Mouse (Mus musculus) stomach, postnatal 0 days (tissue): ENCODE measurements around the gene Prox1. TPM values are rescaled to one million over a fixed set of nuclear protein-coding genes. Genes with fewer than 3 reads are reported as not detected.

Source experiments
- ATAC-seq: fragments of 200-750 bp; cut with Nextera tagmentation; 2 replicates; pipeline ENCODE4 v1.8.0; 2017; ENCODE audit not compliant: low FRiP score, low TSS enrichment
- DNase-seq: peaks from one replicate; pipeline ENCODE4 v3.0.0-alpha.2; 2016; ENCODE audit warnings: low spot score
- H3K27ac ChIP-seq: fragments of 300-500 bp; sonication (generic); replicated peaks from 2 replicates; pipeline ENCODE4 v1.5.1; 2014; ENCODE audit warnings: mild to moderate bottlenecking, control low read depth
- H3K27me3 ChIP-seq: fragments of 300-500 bp; sonication (generic); 2 replicates; pipeline ENCODE4 v1.6.1; 2014; ENCODE audit warnings: low read length; ENCODE audit not compliant: control insufficient read depth, insufficient read depth
- H3K36me3 ChIP-seq: fragments of 300-500 bp; sonication (generic); 2 replicates; pipeline ENCODE4 v1.6.1; 2014; ENCODE audit warnings: low read length, mixed read lengths; ENCODE audit not compliant: control insufficient read depth, insufficient read depth
- H3K4me1 ChIP-seq: fragments of 300-500 bp; sonication (generic); replicated peaks from 2 replicates; pipeline ENCODE4 v1.6.1; 2014; ENCODE audit warnings: antibody characterized with exemption; ENCODE audit not compliant: control insufficient read depth, insufficient read depth
- H3K4me2 ChIP-seq: fragments of 300-500 bp; sonication (generic); replicated peaks from 2 replicates; pipeline ENCODE4 v1.6.1; 2014; ENCODE audit warnings: low read depth, mild to moderate bottlenecking, control low read depth, moderate library complexity
- H3K4me3 ChIP-seq: fragments of 300-500 bp; sonication (generic); 2 replicates; pipeline ENCODE4 v1.5.1; 2014; ENCODE audit warnings: low read depth, low read length, control low read depth
- H3K9ac ChIP-seq: fragments of 300-500 bp; sonication (generic); 2 replicates; pipeline ENCODE4 v1.6.1; 2014; ENCODE audit warnings: mild to moderate bottlenecking, low read length, control low read depth, mixed read lengths
- H3K9me3 ChIP-seq: fragments of 300-500 bp; sonication (generic); 2 replicates; pipeline ENCODE4 v1.6.1; 2016; ENCODE audit warnings: low read length; ENCODE audit not compliant: control insufficient read depth
- CTCF ChIP-seq: IDR thresholded peaks from 2 replicates; pipeline ENCODE4 v1.5.1; 2016; ENCODE audit warnings: antibody characterized with exemption, low read depth, mild to moderate bottlenecking, moderate library complexity
- EP300 ChIP-seq: optimal IDR thresholded peaks from 2 replicates; pipeline ENCODE3; 2016; ENCODE audit warnings: antibody characterized with exemption
- WGBS: fragments of 180-500 bp; shearing (Covaris S2); extraction: QIAGEN DNeasy Blood & Tissue Kit; methylation state at CpG from one replicate; pipeline ENCODE4 v1.1.7; 2014; 5-methylcytosine and 5-hydroxymethylcytosine counted together
- polyA plus RNA-seq: library from polyadenylated mRNA; unstranded; fragments of >200 nt; fragmentation: Nextera tagmentation; extraction: Ambion mirVana; gene quantifications from 2 replicates; pipeline ENCODE4 v1.2.1, GENCODE M21; 2015

Prox1 gene
- polyA plus RNA-seq, 1 experiment from 2014 or later: 0.40 TPM

DNA sequence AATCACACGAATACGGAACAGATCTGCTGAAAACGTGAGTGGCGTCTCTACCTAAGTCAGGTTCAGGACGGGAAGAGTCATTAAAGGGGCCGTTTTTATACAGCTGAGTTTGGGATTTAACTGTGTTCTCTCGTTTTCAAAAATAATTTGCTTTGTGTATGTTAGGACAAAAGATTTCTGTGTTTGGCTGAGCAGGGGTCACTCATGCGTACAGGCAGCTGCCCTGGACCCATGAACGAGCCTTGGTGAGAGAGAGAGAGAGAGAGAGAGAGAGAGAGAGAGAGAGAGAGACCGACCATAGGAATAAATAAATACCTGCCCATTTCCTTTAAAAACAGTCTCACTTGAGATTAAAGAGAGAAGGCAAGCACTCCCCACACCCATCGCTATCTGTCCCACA, 11.1 kb downstream of the Prox1 start:
- H3K9ac ChIP-seq: no peak overlapping the region
- no peaks in the 10 kb centered on the region for H3K9me3 ChIP-seq
- H3K27ac ChIP-seq: no peak overlapping the region
- ATAC-seq: no peak
- H3K27me3 ChIP-seq: no peaks in the 10 kb centered on the region
- no peak for TF ChIP-seq CTCF
- TF ChIP-seq EP300: no peak
- DNase-seq: no peak
- H3K4me1 ChIP-seq: no peaks in the 10 kb centered on the region
- no peak overlapping the region for H3K4me3 ChIP-seq
- H3K36me3 ChIP-seq: no peaks in the 10 kb centered on the region
- H3K4me2 ChIP-seq: no peak overlapping the region
- 57% methylated on average over 11 of the region's 11 CpGs for WGBS

DNA sequence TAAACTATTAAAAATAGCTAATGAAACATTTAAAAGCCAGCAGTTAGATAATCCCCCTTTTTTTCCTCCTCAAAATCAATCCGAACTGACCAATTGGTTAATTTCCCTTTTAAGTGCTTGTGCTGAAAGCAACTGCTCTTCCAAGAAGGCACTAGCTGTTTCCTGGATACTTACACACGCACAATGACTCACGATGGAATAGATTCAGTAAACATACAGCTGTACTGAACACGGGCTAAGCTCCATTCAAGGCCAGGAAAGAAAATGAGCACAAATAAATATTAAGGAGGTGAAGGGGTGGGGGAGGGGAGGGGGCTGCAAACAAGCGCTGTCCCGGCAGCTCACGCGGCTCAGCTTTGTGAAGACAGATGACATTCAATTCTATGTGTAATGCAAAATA, 14.8 kb downstream of the Prox1 start:
- H3K4me2 ChIP-seq: no peak overlapping the region

DNA sequence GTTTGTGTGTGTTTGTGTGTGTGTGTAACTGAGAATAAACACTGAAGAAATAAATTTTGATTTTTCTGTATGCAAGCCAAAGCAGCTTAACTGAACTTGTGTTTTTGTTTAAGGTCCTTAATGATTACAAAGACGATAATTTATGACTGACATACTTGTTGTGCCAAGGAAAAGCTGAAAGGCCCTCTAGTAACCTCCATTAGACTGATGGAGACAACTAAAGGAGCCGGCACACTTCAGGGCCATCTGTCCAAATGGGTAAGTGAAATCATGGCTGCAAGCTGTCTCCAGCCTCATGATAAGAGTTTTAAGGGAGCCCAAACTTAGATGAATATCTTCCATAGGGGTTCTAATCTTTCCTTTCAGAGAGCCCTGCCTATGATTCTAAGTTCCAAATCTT, 15.5 kb downstream of the Prox1 start:
- H3K4me1 ChIP-seq: no peaks in the 10 kb centered on the region
- no peaks in the 10 kb centered on the region for H3K36me3 ChIP-seq
- DNase-seq (no peak), ATAC-seq (no peak)
- no peaks in the 10 kb centered on the region for H3K27me3 ChIP-seq
- no peak overlapping the region for H3K9ac ChIP-seq
- H3K9me3 ChIP-seq: no peaks in the 10 kb centered on the region
- H3K27ac ChIP-seq: no peak overlapping the region
- H3K4me3 ChIP-seq: no peak overlapping the region
- no peak overlapping the region for H3K4me2 ChIP-seq
- no peak for TF ChIP-seq EP300
- no peak for TF ChIP-seq CTCF
- 31% methylated on average over 2 of the region's 2 CpGs for WGBS

More for the DNA sequence above, 14.8 kb downstream of the Prox1 start:
- Histone ChIP-seq H3K4me1 (no peaks in the 10 kb centered on the region), H3K36me3 (no peaks in the 10 kb centered on the region), H3K9me3 (no peaks in the 10 kb centered on the region), H3K9ac (no peak overlapping the region), H3K27me3 (no peaks in the 10 kb centered on the region), H3K4me3 (no peak overlapping the region), H3K27ac (no peak overlapping the region)
- DNase-seq: no peak
- no peak for TF ChIP-seq EP300
- TF ChIP-seq CTCF: no peak
- ATAC-seq: peak; percentile 65; the same call in 1 of the 2 replicates
- 14% methylated on average over 8 of the region's 8 CpGs for WGBS

DNA sequence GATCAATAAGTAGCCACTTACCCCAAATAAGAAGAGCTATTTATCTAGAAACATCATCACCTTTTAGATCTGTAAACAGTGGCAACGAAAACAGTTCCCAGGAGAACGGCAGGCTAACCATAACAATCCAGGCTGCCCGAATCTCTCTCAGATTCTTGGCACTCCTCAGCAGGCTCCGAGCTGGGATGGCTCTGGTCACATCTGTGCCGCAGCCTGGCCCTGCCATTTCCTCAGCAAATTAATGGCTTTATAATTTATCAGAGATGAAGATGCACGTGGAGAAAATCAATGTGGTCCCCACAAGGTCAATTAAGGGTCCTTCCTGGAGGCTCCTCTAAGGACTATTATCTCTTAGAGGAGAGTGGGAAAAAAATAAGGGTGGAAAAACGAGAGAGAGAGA, 16.2 kb downstream of the Prox1 start:
- WGBS: 23% methylated on average over 7 of the region's 7 CpGs
- H3K27ac ChIP-seq: no peak overlapping the region
- H3K4me1 ChIP-seq: no peaks in the 10 kb centered on the region
- DNase-seq (no peak), ATAC-seq (no peak)
- H3K9me3 ChIP-seq: no peaks in the 10 kb centered on the region
- no peaks in the 10 kb centered on the region for H3K36me3 ChIP-seq
- TF ChIP-seq CTCF (no peak), EP300 (no peak)
- no peaks in the 10 kb centered on the region for H3K27me3 ChIP-seq
- H3K9ac ChIP-seq: no peak overlapping the region
- H3K4me3 ChIP-seq: no peak overlapping the region
- no peak overlapping the region for H3K4me2 ChIP-seq

DNA sequence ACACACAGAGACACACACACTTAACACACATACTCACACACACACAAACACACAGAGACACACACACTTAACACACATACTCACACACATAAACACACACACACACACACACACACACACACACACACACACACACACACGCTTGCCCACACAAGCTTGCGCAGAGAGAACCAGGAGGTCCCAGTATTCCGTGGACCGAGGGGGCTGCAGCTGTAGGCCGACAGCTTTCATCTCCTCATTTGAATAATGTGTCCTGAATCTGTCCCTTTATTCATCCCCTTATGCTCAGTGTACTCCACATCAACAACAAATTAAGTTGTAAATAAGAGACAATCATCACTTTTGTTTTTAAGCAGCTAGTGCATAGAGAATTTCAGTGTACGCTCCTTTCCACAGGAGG, 17.9 kb downstream of the Prox1 start:
- no peak for DNase-seq
- H3K27me3 ChIP-seq: no peaks in the 10 kb centered on the region
- H3K4me3 ChIP-seq: no peak overlapping the region
- no peak for TF ChIP-seq CTCF
- TF ChIP-seq EP300: no peak
- H3K9me3 ChIP-seq: no peaks in the 10 kb centered on the region
- no peak for ATAC-seq
- no peak overlapping the region for H3K4me2 ChIP-seq
- no peaks in the 10 kb centered on the region for H3K36me3 ChIP-seq
- H3K4me1 ChIP-seq: no peaks in the 10 kb centered on the region
- no peak overlapping the region for H3K9ac ChIP-seq
- H3K27ac ChIP-seq: no peak overlapping the region
- WGBS: 95% methylated on average over 6 of the region's 6 CpGs

DNA sequence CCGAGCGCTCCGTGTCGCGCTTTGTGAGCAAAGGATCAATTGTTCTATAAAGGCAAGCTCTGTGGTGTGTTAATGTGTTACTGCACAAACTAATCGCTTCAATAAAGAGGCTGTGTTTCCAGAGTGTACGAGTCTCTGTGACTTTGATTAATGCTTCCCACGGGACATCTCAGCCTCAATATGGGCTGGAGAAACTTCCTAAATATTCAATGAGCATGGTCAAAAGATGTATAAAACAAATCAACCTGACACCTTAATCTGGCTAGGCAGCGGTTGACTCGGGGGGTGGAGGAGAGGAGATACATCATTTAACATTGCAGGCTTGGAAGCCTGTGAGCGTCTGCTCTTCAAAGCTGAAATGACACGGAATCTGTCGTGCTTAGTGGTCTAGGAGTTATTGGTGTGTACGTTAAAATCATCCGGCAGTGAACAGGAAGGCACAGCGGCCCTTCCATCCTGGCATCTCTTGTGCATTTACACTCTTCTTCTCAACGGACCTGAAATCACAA, 21.2 kb downstream of the Prox1 start:
- no peak for TF ChIP-seq CTCF
- no peak for TF ChIP-seq EP300
- Histone ChIP-seq H3K9me3 (no peaks in the 10 kb centered on the region), H3K9ac (no peak overlapping the region), H3K4me3 (no peak overlapping the region), H3K27me3 (no peaks in the 10 kb centered on the region), H3K36me3 (no peaks in the 10 kb centered on the region), H3K4me1 (no peaks in the 10 kb centered on the region), H3K27ac (no peak overlapping the region), H3K4me2 (no peak overlapping the region)
- no peak for DNase-seq
- no peak for ATAC-seq
- WGBS: 49% methylated on average over 17 of the region's 17 CpGs
